Mouse (Mus musculus): ENCODE measurements around the gene Ache. TPM values are rescaled to one million over a fixed set of nuclear protein-coding genes. Genes with fewer than 3 reads are reported as not detected.
A peak's percentile ranks its signal among the peaks of the same experiment; 100 is the strongest.
"Not testable (repeated sequence)": the region's sequence is repeated elsewhere in the genome, so short reads cannot be mapped to it uniquely, and the experiment has no call there.

Gene Ache
- 10 to 100 TPM; 12.5 to 20.2 TPM for total RNA-seq (2021)
- long read RNA-seq, experiment 1, transcript Ache-201 (5 exons, 2,186 nt), result major isoform, 8 of 12 reads
- long read RNA-seq, experiment 1, partial matches to known transcripts, result 2 of 12 reads
- long read RNA-seq, experiment 1, other reads (novel, unspliced or antisense), result 1 of 12 reads
- long read RNA-seq, experiment 2, transcript Ache-201 (5 exons, 2,186 nt), result major isoform, 13 of 35 reads
- long read RNA-seq, experiment 2, transcript Ache-202 (5 exons, 2,176 nt), result major isoform, 13 of 35 reads
- long read RNA-seq, experiment 2, partial matches to known transcripts, result 8 of 35 reads
- long read RNA-seq, experiment 2, other reads (novel, unspliced or antisense), result 1 of 35 reads

GRCm38 (mm10) chr5:137287032-137287952 lies at the start of gene Ache:
Gene Ache, plus strand, starts transcription at chr5:137287519.
- no peak for DNase-seq (ENCODE audit: low spot score in 2 of 2)

GRCm38 (mm10) chr5:137263897-137264720 lies 23.2 kb upstream of the Ache start:
- no peak for DNase-seq (ENCODE audit: low spot score in 2 of 2)

DNA sequence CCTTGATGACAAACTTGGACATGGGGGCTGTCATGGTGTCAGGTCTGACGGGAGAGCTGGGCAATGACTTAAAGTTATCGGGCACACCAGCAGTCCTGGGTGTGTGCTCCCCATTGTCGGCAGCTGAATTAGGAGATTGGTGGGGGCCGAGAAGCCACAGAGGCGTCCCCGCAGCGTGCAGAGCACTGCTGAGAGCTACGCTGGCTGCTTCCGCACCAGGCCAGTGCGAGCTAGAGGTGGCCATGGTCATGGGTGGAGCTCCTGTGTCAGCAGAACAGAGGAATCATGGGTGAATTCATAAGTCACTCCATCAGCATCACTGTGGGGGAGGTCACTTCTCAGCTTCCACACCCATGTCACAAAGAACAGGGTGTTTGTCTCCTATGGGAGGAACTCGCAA lies 22.5 kb upstream of the Ache start:
- no peak for DNase-seq (ENCODE audit: low spot score in 2 of 2)

- DNase-seq (ENCODE audit: low spot score in 2 of 2), result no peak
Measured at GRCm38 (mm10) chr5:137268131-137268910, 19.0 kb upstream of the Ache start.

GRCm38 (mm10) chr5:137277360-137278342 lies 9.7 kb upstream of the Ache start:
- no peak for DNase-seq (ENCODE audit: low spot score in 2 of 2)

- not testable (repeated sequence) for DNase-seq (ENCODE audit: low spot score in 2 of 2)
Measured at GRCm38 (mm10) chr5:137284411-137284810, 2.9 kb upstream of the Ache start.

GRCm38 (mm10) chr5:137285045-137285444 lies 2.3 kb upstream of the Ache start:
- peak in 1 of 2 experiments; percentile 47 for DNase-seq (ENCODE audit: low spot score in 2 of 2)

DNA sequence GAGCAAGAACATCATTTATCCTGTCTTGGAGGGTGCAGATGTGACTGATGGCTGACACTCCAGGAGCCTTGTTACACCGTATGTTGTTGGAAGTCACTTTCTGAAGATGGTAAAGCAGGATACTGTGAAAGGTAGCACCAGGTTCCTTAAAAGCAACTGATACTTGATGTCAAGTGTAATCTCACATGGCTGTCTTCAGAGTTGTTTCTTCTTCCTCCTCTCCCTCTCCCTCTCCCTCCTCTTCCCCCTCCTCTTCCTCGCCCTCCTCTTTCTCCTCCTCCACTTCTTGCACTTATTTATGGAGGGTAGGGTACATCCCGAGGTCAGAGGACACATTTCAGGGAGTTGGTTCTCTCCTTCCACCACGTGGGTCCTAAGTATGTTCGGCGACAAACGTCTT lies 1.3 kb upstream of the Ache start:
- DNase-seq (ENCODE audit: low spot score in 2 of 2), result no peak

DNA sequence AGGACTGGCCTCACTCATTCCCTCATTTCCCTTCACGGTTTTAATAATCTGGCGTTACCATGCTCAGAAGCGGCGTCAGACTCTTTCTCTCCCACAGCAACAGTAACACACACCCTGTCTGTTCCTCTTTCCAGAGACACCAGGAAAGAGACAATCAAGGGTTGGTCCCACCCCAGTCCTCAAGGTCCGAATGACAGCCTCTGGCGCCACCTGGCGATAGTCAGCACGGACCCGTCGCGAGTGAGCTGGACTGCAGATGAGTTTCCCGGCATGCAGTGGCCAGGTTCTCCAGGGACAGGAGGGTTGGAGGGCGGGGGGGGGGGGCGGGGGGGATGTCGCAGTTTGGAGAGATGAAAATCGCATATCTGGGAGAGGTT lies 676 bp upstream of the Ache start:
- DNase-seq (ENCODE audit: low spot score in 2 of 2), result peak; percentile 70 to 76

DNA sequence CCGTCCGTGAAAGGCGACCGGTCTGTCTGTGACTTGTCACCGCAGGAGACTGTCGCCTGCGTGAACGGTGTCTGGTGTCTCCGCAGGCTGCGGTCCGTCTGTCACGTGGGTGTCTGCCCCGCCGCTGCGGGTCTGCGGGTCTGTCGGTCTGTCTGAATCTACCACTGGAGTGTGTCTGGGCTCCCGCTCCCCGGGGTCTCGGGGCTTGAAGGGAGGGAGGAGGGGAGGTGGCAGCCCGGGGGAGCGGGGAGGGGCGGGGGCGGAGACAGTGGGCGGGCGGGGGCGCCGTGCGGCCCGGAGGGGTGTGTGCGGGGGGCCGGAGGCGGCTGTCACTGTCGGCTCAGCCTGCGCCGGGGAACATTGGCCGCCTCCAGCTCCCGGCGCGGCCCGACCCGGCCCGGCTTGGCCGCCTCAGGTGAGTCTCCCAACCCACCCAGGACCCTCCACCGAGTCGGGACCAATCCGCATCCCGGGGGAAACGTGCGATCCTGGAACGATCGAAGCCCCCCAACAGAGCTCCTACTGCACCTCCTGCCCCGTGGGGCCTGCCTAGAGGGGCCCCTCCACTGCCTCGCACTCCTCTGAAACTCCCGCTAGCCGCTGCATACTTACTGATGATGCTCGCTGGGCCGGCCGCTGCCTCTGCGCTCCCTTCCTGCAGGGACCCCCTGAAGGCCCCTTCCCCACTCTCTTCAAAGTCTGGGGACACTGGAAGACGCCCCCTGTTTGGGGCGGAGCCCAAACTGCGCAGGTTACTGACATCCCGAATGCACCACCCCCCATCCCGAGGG lies 829 bp downstream of the Ache start:
- no peak for DNase-seq (ENCODE audit: low spot score in 2 of 2)

- DNase-seq (ENCODE audit: low spot score in 2 of 2), result no peak
Measured at GRCm38 (mm10) chr5:137288999-137289470, 1.7 kb downstream of the Ache start.

GRCm38 (mm10) chr5:137289591-137290365 lies 2.5 kb downstream of the Ache start:
- DNase-seq (ENCODE audit: low spot score in 2 of 2), result no peak

- peak in 1 of 2 experiments; percentile 50 for DNase-seq (ENCODE audit: low spot score in 2 of 2)
Measured at GRCm38 (mm10) chr5:137290677-137291076, 3.4 kb downstream of the Ache start.

DNA sequence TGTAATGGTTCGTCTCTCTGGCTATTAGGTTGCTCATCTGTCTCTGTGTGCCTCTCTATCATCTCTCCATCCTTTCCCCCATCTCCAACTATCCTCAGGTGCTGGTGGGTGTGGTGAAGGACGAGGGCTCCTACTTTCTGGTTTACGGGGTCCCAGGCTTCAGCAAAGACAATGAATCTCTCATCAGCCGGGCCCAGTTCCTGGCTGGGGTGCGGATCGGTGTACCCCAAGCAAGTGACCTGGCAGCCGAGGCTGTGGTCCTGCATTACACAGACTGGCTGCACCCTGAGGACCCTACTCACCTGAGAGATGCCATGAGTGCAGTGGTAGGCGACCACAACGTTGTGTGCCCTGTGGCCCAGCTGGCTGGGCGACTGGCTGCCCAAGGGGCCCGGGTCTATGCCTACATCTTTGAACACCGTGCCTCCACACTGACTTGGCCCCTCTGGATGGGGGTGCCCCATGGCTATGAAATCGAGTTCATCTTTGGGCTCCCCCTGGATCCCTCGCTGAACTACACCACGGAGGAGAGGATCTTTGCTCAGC lies 4.1 kb downstream of the Ache start:
- no peak for DNase-seq (ENCODE audit: low spot score in 2 of 2)

GRCm38 (mm10) chr5:137293282-137293681 lies 6.0 kb downstream of the Ache start:
- DNase-seq (ENCODE audit: low spot score in 2 of 2), result peak; percentile 57 to 63

DNA sequence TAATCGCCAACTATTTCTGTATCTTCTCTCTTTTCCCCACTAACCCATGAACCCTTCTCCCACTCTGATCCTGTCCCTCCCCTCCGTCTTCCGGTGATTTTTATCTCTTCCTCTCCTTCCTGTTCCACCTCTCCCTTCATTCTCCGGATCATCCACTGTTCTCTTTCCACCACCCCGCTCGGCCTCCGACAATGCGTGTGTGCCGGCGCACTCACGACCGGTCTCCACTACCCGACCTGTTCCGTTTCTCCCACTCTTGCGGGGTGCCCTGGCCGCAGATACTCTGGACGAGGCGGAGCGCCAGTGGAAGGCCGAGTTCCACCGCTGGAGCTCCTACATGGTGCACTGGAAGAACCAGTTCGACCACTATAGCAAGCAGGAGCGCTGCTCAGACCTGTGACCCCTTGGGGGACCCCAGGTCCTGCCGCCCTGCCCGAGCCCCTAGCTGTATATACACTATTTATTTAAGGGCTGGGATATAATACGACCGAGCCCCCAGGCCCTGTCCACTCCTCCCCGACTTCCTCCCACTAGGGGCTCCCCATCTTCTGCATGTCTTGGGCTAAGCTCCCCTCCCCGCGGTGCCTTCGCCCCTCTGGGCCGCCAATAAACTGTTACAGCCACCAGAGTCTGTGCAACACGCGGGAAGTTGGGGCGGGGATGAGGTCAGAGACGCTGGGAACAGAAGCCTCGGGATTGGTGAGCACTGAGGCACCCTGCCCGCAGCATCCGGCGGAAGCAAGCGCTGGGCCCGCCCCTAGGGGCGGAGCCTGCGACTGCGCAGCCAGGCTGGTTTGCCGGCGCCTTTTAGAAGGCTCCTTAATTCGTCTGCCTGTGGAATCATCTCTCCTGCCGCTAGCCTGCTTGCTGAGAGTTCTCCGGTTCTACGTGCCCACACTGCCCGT lies 6.8 kb downstream of the Ache start, which contains the start of gene Ufsp1:
Gene Ufsp1 (plus strand): TSS at position 791 of the 905 bp plus-strand sequence.
- peak; percentile 83 to 90 for DNase-seq (ENCODE audit: low spot score in 2 of 2)
